Mouse (Mus musculus): Measurements from ENCODE around the gene Pias4.

Pias4 gene

DNA sequence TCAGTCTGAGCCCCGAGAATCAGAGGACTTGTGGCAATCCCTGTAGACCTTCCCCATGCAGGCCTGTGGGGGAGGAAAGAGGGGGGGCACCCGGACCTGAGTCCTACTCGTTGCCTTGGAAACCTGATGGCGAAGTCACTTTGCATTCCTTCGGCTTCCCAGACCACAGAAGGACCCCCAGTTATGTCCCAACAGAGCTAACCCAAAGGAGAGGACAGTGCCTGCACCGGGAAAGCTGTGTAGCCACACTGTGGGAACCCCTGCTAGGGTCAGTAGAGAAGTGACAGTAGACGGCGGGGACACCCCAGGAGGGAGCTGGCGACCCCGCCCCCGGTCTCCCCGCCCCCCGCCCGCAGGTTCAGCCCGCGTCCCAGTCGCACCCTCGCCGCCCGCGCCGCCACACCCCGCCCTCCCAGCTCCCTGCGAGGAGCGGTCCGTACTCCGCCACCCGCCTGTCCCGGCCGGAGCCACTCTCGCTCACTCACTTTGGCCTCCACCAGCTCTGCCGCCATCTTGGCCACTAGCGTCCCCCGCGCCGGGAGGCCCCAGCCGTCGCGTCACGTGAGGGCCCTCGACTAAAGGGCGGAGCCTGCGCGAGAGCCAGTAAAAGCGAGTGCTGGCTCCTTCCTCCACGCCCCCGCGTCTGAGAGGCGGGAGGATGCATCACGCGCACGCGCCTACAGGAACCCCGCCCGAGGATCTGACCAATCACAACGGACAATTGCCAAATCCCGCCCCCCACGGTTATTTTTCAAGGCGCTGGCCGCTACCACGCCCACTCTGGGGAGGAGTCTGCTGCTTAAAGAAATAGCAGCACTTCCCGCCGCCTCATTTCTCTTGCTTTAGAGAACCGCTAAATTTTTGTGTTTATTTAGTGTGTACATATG lies at the start of gene Pias4:
Pias4 (minus strand) TSS at position 724 of the 887 bp plus-strand sequence.
- TF ChIP-seq GATA4 (IDR thresholded peaks at IDR 0.05; ENCODE audit: insufficient replicate concordance, low read length), result peak; percentile 25; the same call in 1 of the 2 replicates

DNA sequence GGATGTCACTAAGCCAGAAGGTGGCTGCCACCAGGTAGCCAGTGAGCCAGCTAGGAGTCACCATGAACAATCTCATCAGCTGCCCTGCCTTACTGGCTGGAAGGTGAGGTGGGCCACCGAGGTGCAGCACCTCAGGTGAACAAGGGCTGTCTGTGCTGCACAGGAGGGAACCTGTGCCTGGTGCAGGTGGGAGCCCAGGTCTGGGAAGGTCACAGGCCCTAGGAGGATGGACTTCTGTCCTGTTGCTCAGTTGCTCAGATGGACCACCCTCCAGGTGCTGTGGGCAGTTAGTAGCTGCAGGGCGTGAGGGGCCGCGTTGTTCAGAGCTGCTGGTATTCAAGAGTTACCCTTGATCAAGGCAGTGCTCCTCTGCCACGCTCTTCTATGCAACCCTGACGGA lies 49.1 kb upstream of the Pias4 start:
- no peak for TF ChIP-seq GATA4 (IDR thresholded peaks at IDR 0.05; ENCODE audit: insufficient replicate concordance, low read length)

DNA sequence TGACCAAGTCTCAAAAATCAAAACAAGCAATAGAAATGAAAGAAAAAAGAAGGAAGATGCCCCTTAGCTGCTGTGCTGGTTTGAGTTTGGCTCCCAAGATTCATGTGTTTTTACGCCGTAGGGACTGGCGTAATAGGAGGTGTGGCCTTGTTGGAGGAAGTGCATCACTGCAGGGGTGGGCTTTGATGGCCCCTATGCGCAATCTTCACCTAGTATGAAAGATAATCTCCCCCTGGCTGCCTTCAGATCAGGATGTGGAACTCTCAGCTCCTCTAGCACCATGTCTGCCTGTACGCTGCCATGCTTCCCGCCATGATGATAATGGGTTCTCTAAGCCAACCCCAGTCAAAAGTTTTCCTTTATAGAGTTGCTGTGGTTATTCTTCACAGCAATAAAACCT lies 48.5 kb upstream of the Pias4 start:
- TF ChIP-seq GATA4 (IDR thresholded peaks at IDR 0.05; ENCODE audit: insufficient replicate concordance, low read length), result no peak

DNA sequence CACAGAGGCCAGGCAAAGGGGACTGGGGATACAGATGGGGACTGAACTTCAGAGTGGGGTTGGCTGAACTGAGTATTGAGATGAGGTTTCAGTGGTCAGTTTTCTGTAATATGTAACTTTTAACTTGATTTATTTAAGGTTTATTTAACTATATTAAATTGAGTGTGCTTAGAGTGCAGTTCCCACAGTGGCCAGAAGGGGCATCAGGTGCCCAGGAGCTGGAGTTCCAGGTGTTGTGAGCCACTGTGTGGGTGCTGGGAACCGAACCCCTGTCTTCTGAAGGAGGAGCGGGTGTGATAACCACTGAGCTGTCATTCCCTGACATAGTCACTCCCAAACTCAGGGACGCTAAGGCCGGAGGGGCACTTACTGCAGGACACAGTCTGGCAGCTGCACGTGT lies 42.4 kb upstream of the Pias4 start:
- no peak for TF ChIP-seq GATA4 (IDR thresholded peaks at IDR 0.05; ENCODE audit: insufficient replicate concordance, low read length)

DNA sequence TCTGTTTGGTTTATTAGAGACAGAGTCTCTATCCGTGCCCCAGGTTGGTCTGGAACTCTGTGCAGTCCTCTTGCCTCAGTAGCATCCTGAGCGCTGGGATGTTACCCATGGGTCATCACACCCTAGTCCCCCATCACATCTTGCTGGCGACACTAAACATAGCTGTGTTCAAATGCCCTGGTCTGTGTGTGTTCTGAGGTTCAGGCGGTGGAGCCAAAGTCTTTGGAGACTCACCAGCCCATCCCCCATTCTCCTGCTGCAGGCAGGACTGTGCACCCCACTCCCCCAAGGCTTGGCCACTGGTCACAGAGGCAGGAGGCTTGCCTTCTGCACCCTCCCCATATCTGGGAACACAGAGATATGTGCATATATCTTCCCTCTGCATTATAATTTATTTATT lies 36.4 kb upstream of the Pias4 start:
- TF ChIP-seq GATA4 (IDR thresholded peaks at IDR 0.05; ENCODE audit: insufficient replicate concordance, low read length), result no peak

DNA sequence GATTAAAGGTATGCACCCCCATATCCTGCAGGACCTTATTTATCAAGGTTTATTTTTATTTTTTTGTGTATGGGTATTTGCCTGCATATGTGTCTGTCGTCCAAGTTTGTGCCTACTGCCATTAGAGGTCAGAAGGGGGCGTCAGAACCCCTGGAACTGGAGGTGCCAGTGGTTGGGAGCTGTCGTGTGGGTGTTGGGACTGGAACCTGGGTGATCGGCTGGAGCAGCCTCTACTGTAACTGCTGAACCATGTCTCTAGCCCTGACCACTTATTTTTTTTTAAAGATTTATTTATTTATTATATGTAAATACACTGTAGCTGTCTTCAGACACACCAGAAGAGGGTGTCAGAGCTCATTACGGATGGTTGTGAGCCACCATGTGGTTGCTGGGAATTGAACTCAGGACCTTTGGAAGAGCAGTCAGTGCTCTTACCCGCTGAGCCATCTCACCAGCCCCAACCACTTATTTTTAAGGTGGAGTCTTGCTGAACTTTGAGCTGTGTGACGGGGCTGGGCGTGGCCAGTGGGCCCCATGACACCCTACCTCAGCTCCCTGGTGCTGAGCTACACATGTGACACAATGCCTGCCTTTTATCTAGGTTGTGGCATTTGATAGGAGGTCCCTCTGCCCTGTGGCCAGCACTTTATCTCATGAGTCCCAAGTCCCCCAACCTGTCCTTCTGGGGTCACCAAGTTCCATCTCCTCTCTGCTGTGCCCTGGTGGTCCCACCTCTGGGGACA lies 35.4 kb upstream of the Pias4 start:
- TF ChIP-seq GATA4 (IDR thresholded peaks at IDR 0.05; ENCODE audit: insufficient replicate concordance, low read length), result no peak

DNA sequence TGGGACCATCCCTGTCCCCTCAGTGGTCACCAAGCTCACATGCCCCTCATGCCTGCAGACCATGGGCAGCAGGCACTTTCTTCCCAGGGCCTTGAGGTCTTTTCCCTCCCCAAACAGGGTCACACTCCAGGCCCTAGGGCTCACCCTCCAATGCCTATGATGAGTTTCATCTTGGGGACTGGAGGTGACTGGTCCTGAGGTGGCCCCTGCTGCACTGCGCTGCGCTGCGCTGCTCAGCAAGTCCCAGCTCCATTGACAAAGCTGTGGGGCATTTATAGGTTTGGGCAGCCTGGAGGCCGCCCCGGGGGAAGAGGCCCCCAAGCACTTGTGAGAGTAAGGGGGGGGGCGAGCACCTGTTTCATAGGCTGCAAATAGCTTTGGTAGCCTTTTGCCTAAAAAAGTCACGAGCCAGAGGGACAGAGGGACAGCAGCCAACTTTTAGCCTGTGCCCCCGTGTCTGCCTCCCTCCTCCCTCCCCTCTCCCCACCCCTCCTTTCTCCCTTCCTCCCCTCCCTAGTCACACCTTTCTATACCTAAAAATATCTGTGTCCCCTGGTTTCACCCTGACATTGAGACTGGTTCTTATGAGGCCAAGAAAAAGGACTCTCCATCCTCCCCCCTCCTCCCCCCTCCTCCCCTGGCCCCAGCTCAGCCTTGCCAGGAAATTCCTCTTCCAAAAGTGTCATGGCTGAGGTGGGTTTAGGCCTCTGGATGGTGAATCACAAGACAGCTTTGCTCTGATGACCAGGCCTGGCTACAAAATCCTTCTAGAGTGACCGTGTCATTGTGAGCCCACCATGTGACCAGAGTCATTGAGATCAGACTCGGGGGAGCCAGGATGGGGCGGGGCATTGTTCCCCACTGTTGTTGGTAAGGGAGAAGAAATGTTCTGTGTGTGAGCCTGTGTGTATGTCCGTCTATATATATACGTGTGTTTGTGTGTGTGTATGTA lies 34.4 kb upstream of the Pias4 start, which contains the start of gene Nmrk2:
Nmrk2 (minus strand) TSS at position 245 of the 952 bp plus-strand sequence.
- no peak for TF ChIP-seq GATA4 (IDR thresholded peaks at IDR 0.05; ENCODE audit: insufficient replicate concordance, low read length)

DNA sequence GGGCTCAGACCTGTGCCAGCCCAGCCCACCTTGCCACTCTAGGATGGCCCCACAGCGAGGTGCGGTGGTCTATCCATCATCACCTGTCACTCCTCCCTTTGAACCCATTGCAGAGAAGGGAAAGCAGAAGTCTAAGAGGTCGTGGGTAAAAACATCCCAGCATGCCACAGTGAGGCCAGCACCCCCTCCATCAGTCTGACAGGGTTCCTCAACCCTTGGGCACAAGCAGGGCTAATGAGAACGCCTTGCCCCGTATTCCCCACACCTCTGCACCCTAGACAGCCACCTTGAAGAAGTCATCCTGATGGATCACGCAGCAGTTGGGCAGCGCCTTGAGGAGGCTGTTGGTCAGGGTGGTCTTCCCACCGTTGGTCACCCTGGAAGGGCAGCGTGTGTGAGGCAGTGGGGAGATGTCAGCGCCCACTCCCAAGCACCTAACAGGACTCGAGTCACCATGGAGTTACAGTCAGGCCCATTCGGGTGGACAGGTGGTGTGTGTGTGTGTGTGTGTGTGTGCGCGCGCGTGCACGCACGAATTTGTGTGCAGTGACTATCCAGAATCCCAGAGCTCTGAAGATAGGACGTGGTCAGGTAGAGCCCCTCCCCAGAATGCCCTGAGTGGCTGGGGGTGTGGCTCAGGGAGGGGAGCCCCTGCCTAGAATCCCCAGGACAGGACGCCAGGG lies 33.0 kb upstream of the Pias4 start:
- TF ChIP-seq GATA4 (IDR thresholded peaks at IDR 0.05; ENCODE audit: insufficient replicate concordance, low read length), result no peak

DNA sequence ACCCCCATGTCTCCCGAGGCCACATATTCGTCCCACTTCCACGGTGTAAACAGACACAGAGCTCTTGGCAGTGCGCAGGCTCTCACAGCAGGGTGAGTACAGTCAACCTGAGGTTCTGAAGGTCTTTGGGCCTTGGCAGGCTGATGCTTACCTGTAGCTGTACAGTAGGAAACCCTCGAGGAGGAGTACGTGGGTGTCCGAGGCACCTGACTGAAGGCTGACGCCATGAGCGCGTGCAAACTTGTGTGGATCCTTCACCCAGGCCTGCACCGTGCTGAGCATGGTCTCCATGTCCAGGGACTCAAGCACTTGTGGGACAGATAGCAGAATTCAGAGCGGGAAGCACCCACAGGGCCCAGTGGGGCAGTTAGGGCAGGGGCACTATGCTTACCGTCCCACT lies 32.4 kb upstream of the Pias4 start:
- TF ChIP-seq GATA4 (IDR thresholded peaks at IDR 0.05; ENCODE audit: insufficient replicate concordance, low read length), result no peak

DNA sequence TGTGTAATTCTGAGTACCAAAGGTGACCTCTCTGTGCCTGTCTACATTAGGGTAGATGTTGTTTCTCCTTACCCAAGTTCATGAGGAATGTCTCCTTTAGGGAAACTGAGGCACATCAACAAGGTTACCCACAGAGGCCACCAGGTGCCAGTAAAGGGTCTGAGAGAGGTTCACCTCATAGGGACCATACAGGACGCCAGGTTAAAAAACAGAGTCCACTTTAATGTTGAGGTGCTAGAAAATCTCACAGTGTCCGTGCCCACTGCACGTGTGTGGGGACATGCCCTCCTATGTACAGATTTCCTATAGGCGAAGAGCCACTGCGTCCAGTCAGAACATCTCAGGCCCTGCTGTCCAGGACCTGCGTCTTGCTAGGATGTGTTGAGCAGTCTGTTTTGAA lies 31.3 kb upstream of the Pias4 start:
- no peak for TF ChIP-seq GATA4 (IDR thresholded peaks at IDR 0.05; ENCODE audit: insufficient replicate concordance, low read length)

DNA sequence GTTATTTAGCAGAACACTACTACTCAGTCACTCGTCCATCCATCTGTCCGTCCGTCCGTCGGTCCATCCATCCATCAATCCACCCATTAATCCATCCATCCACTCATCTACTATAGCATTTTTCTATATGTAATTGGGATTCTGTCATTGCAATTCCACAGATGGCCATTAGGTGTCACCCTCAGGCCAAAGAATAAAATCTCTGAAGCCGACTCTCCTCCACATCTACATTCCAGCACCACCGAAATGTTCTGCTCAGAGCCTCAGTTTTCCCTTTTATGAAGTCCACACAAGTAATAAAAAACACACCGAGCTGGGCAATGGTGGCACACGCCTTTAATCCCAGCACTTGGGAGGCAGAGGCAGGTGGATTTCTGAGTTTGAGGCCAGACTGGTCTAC lies 30.5 kb upstream of the Pias4 start:
- no peak for TF ChIP-seq GATA4 (IDR thresholded peaks at IDR 0.05; ENCODE audit: insufficient replicate concordance, low read length)

DNA sequence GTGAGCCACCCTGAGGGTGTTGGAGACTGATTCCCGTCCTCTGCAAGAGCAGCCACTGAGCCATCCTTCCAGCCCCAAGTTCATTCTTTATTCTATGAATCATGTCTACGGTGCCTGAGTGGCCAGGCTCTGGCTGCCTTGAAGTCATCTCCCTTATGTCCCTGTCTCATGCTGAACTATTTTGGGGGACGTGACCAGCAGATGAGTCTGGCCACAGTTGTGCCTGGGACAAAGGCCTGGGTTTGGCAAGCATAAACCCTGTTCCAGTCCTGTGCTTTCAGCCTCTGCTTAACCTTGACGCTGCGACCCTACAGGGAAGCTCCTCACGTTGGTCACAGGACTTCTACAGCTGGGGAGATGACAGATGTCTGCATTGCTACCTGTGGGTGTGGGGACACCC lies 29.6 kb upstream of the Pias4 start:
- no peak for TF ChIP-seq GATA4 (IDR thresholded peaks at IDR 0.05; ENCODE audit: insufficient replicate concordance, low read length)

DNA sequence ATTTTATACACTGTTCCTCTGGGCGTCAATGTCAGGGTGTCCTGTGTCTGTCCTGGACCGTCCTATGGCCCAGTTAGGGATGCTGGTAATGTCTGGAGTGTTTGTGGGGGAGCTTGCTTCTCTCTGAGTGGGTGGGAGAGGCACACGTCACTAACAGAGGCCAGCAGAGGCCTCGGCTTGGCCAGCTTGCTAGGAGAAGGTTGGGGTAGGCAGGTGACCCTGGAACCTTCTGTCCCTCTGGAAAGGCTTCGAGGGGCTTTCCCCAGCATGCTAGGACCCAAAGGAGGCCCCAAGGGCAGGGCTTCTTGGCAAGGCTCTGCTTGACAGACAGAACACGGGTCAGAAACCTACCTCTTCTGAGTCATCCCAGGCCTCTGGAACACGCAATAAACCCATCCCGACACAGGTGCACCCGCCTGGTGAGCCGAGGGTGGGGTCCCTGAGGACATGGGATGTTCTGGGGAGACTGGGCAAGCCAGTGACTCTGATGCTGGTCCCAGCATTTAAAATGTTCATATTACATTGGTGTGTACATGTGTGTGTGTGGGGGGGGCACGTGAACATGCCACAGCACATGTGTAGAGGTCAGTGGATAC lies 28.8 kb upstream of the Pias4 start:
- TF ChIP-seq GATA4 (IDR thresholded peaks at IDR 0.05; ENCODE audit: insufficient replicate concordance, low read length), result no peak

DNA sequence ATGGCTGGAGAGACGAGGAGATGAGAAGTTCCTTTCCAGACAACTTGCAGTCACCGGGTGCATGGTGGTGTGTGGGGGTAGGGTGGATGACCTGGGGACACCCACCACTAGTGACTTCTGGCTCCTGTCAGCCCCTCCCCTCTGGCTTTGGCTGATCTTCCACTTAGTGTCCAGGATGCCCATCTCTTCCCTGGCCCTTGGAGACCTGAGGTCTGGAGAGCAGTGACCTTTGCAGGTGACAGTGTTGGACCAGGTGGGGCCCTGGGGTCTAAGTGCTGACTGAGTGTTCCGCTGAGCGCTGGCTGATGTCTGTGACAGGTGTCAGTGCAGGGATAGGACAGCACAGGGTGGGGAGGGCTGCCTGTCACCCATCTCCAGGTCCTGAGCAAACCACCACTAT lies 27.6 kb upstream of the Pias4 start:
- no peak for TF ChIP-seq GATA4 (IDR thresholded peaks at IDR 0.05; ENCODE audit: insufficient replicate concordance, low read length)
